Mouse (Mus musculus): ENCODE measurements at regions not wholly inside any gene's neighbourhood (a gene's known extent, or its start where the extent isn't known, plus 50 kb on each side); places are given as distances from the start of the nearest gene placed in this dataset.
"Not testable (repeated sequence)": the region's sequence is repeated elsewhere in the genome, so short reads cannot be mapped to it uniquely, and the experiment has no call there.

GRCm38 (mm10) chr7:75360874-75361273, 51.8 kb upstream of the Sv2b start:
- no peak for DNase-seq (ENCODE audit: low spot score in 2 of 2)

- no peak for DNase-seq (ENCODE audit: low spot score in 2 of 2)
Measured at GRCm38 (mm10) chr7:75362541-75362940, 53.5 kb upstream of the Sv2b start.

GRCm38 (mm10) chr7:75365480-75365879, 56.4 kb upstream of the Sv2b start:
- DNase-seq (ENCODE audit: low spot score in 2 of 2): no peak

- peak; percentile 59 to 74 for DNase-seq (ENCODE audit: low spot score in 2 of 2)
Measured at GRCm38 (mm10) chr7:75366285-75366882, 57.3 kb upstream of the Sv2b start.

GRCm38 (mm10) chr7:75368315-75368714, 59.3 kb upstream of the Sv2b start:
- DNase-seq (ENCODE audit: low spot score in 2 of 2): no peak

- no peak for DNase-seq (ENCODE audit: low spot score in 2 of 2)
Measured at GRCm38 (mm10) chr7:75369366-75369765, 60.3 kb upstream of the Sv2b start.

- DNase-seq (ENCODE audit: low spot score in 2 of 2): peak; percentile 65 to 82
Measured at GRCm38 (mm10) chr7:75370595-75371519, 61.8 kb upstream of the Sv2b start.

GRCm38 (mm10) chr7:75371520-75371876, 62.4 kb upstream of the Sv2b start:
- DNase-seq (ENCODE audit: low spot score in 2 of 2): no peak

- no peak for DNase-seq (ENCODE audit: low spot score in 2 of 2)
Measured at GRCm38 (mm10) chr7:75371991-75372390, 62.9 kb upstream of the Sv2b start.

GRCm38 (mm10) chr7:75372892-75373444, 63.9 kb upstream of the Sv2b start:
- no peak for DNase-seq (ENCODE audit: low spot score in 2 of 2)

GRCm38 (mm10) chr7:75374506-75374905, 65.4 kb upstream of the Sv2b start:
- no peak for DNase-seq (ENCODE audit: low spot score in 2 of 2)

- DNase-seq (ENCODE audit: low spot score in 2 of 2): no peak
Measured at GRCm38 (mm10) chr7:75379595-75379994, 70.5 kb upstream of the Sv2b start.

GRCm38 (mm10) chr7:75384506-75384911, 70.8 kb upstream of the Akap13 start:
- no peak for DNase-seq (ENCODE audit: low spot score in 2 of 2)

GRCm38 (mm10) chr7:75387033-75387432, 68.3 kb upstream of the Akap13 start:
- no peak for DNase-seq (ENCODE audit: low spot score in 2 of 2)

- DNase-seq (ENCODE audit: low spot score in 2 of 2): no peak
Measured at GRCm38 (mm10) chr7:75387821-75388431, 67.4 kb upstream of the Akap13 start.

GRCm38 (mm10) chr7:75390162-75390561, 65.2 kb upstream of the Akap13 start:
- DNase-seq (ENCODE audit: low spot score in 2 of 2): no peak

- DNase-seq (ENCODE audit: low spot score in 2 of 2): no peak
Measured at GRCm38 (mm10) chr7:75392783-75393182, 62.6 kb upstream of the Akap13 start.

- no peak for DNase-seq (ENCODE audit: low spot score in 2 of 2)
Measured at GRCm38 (mm10) chr7:75393466-75393865, 61.9 kb upstream of the Akap13 start.

- DNase-seq (ENCODE audit: low spot score in 2 of 2): no peak
Measured at GRCm38 (mm10) chr7:75394866-75395580, 60.3 kb upstream of the Akap13 start.

GRCm38 (mm10) chr7:75397559-75397958, 57.8 kb upstream of the Akap13 start:
- no peak for DNase-seq (ENCODE audit: low spot score in 2 of 2)

- not testable (repeated sequence) for DNase-seq (ENCODE audit: low spot score in 2 of 2)
Measured at GRCm38 (mm10) chr7:75398480-75398879, 56.9 kb upstream of the Akap13 start.
